Mouse (Mus musculus): Measurements from ENCODE around the gene Atn1.

GRCm38 (mm10) chr6:124699962-124700610, 56.2 kb downstream of the Atn1 start:
- TF ChIP-seq CTCF (IDR thresholded peaks at IDR 0.05) (no peak), EP300 (IDR thresholded peaks at IDR 0.05) (no peak)
